Mouse (Mus musculus): ENCODE data around the gene Pcnt. TPM values are rescaled to one million over a fixed set of nuclear protein-coding genes. Genes with fewer than 3 reads are reported as not detected.

Gene Pcnt
- total and polyA plus RNA-seq, 2 experiments, result 5.1 to 6.1 TPM

GRCm38 (mm10) chr10:76473759-76474158 is 31.2 kb upstream of the Pcnt start:
- H3K79me2 ChIP-seq (ENCODE audit: control insufficient read depth, insufficient read depth, low read length), result peaks cover 13% of the 10 kb centered on the region
- no peak for DNase-seq (ENCODE audit: extremely low read depth, low read depth, low spot score)
- peaks cover 2% of the 10 kb centered on the region for H3K4me1 ChIP-seq (ENCODE audit: control insufficient read depth, insufficient read depth, low read length)
- no peak overlapping the region for H3K9ac ChIP-seq (ENCODE audit: low read depth, low read length)
- no peak overlapping the region for H3K27ac ChIP-seq (replicated peaks; ENCODE audit: insufficient read depth, low read depth, low read length)
- peaks cover 29% of the 10 kb centered on the region for H3K36me3 ChIP-seq (ENCODE audit: control insufficient read depth, insufficient read depth, low read length)
- no peaks in the 10 kb centered on the region for H3K27me3 ChIP-seq (ENCODE audit: control insufficient read depth, insufficient read depth, low read length)
- 93% methylated on average over 5 of the region's 5 CpGs for WGBS
- TF ChIP-seq POLR2A (IDR thresholded peaks at IDR 0.05; ENCODE audit: extremely low read depth, insufficient read depth, low read length), result no peak
- no peak for TF ChIP-seq CTCF (IDR thresholded peaks at IDR 0.05; ENCODE audit: low read depth, low read length)
- no peak overlapping the region for H3K4me3 ChIP-seq (ENCODE audit: insufficient read depth, low read depth, low read length)

GRCm38 (mm10) chr10:76468203-76469162 is 25.9 kb upstream of the Pcnt start, which contains the start of the genes Mcm3ap and Ybey:
TSS of gene Mcm3ap (plus strand) at chr10:76468927.
TSS of gene Ybey (minus strand) at chr10:76469114.
- peaks cover 7% of the 10 kb centered on the region for H3K36me3 ChIP-seq (ENCODE audit: control insufficient read depth, insufficient read depth, low read length)
- TF ChIP-seq POLR2A (IDR thresholded peaks at IDR 0.05; ENCODE audit: extremely low read depth, insufficient read depth, low read length) (peak; percentile 42; the same call in 1 of the 2 replicates), CTCF (IDR thresholded peaks at IDR 0.05; ENCODE audit: low read depth, low read length) (peak; percentile 45)
- peak; percentile 83 for DNase-seq (ENCODE audit: extremely low read depth, low read depth, low spot score)
- H3K27me3 ChIP-seq (ENCODE audit: control insufficient read depth, insufficient read depth, low read length), result no peaks in the 10 kb centered on the region
- peaks cover 2% of the 10 kb centered on the region for H3K4me1 ChIP-seq (ENCODE audit: control insufficient read depth, insufficient read depth, low read length)
- 1% methylated on average over 55 of the region's 55 CpGs for WGBS
- peaks cover 13% of the 10 kb centered on the region for H3K79me2 ChIP-seq (ENCODE audit: control insufficient read depth, insufficient read depth, low read length)
- H3K4me3 ChIP-seq (ENCODE audit: insufficient read depth, low read depth, low read length), result peak within 1 kb of the TSS; percentile 70
- peak within 1 kb of the TSS; percentile 81 for H3K9ac ChIP-seq (ENCODE audit: low read depth, low read length)
- peak within 1 kb of the TSS; percentile 71 for H3K27ac ChIP-seq (replicated peaks; ENCODE audit: insufficient read depth, low read depth, low read length)

DNA sequence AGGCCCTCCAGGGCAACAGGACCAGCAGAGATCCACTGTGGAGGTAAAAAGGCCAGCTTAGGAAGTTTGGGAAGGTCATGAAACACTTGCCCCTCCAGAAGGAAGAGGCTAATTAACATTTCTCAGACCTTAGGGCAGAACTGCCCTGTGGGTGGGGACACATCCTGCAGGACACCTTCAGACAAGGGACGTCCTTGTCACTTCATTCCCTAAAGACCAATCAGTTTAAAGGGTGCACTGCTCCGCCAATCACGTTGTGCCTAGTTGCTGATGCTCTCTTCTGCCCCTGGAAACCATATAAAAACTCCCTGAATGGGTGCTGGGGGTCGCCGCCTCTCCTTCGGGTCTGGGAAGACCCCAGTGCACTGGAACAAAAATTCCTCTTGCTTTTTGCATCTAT is 20.1 kb upstream of the Pcnt start:
- no peak for TF ChIP-seq POLR2A (IDR thresholded peaks at IDR 0.05; ENCODE audit: extremely low read depth, insufficient read depth, low read length)
- no peak for TF ChIP-seq CTCF (IDR thresholded peaks at IDR 0.05; ENCODE audit: low read depth, low read length)

DNA sequence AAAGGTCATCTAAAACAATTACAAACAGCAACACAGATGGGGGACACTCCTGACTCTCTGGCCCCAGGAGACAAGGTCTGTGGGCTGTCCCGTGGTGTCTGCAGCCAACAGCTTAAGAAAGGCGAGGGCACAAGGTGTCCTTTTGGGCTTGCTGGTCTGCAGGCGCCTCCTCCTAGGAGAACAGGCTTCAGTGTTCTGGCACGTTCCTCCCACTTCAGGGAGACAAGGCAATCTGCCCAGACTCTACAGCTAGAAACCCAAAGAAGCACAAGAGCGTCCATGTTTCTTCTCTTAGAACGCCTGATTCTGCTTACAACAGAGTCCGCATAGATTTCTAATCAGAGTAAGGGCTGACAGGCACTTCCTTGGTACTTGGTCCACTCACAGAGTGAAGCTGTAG is 19.7 kb upstream of the Pcnt start:
- Histone ChIP-seq H3K27ac (replicated peaks; ENCODE audit: insufficient read depth, low read depth, low read length) (no peak overlapping the region), H3K27me3 (ENCODE audit: control insufficient read depth, insufficient read depth, low read length) (no peaks in the 10 kb centered on the region), H3K4me1 (ENCODE audit: control insufficient read depth, insufficient read depth, low read length) (no peaks in the 10 kb centered on the region), H3K79me2 (ENCODE audit: control insufficient read depth, insufficient read depth, low read length) (no peaks in the 10 kb centered on the region), H3K4me3 (ENCODE audit: insufficient read depth, low read depth, low read length) (no peak overlapping the region), H3K36me3 (ENCODE audit: control insufficient read depth, insufficient read depth, low read length) (peaks cover 2% of the 10 kb centered on the region; the same call in 1 of the 2 replicates), H3K9ac (ENCODE audit: low read depth, low read length) (no peak overlapping the region)
- no peak for TF ChIP-seq POLR2A (IDR thresholded peaks at IDR 0.05; ENCODE audit: extremely low read depth, insufficient read depth, low read length)
- no peak for TF ChIP-seq CTCF (IDR thresholded peaks at IDR 0.05; ENCODE audit: low read depth, low read length)
- DNase-seq (ENCODE audit: extremely low read depth, low read depth, low spot score), result no peak
- 95% methylated on average over 7 of the region's 7 CpGs for WGBS

More for the DNA sequence above, 20.1 kb upstream of the Pcnt start:
- Histone ChIP-seq H3K4me1 (ENCODE audit: control insufficient read depth, insufficient read depth, low read length) (no peaks in the 10 kb centered on the region), H3K27ac (replicated peaks; ENCODE audit: insufficient read depth, low read depth, low read length) (no peak overlapping the region), H3K27me3 (ENCODE audit: control insufficient read depth, insufficient read depth, low read length) (no peaks in the 10 kb centered on the region), H3K79me2 (ENCODE audit: control insufficient read depth, insufficient read depth, low read length) (no peaks in the 10 kb centered on the region), H3K36me3 (ENCODE audit: control insufficient read depth, insufficient read depth, low read length) (peaks cover 2% of the 10 kb centered on the region; the same call in 1 of the 2 replicates), H3K4me3 (ENCODE audit: insufficient read depth, low read depth, low read length) (no peak overlapping the region), H3K9ac (ENCODE audit: low read depth, low read length) (no peak overlapping the region)
- WGBS, result 89% methylated on average over 6 of the region's 6 CpGs
- no peak for DNase-seq (ENCODE audit: extremely low read depth, low read depth, low spot score)

GRCm38 (mm10) chr10:76461255-76461654 is 18.7 kb upstream of the Pcnt start:
- no peak for TF ChIP-seq POLR2A (IDR thresholded peaks at IDR 0.05; ENCODE audit: extremely low read depth, insufficient read depth, low read length)
- no peak for TF ChIP-seq CTCF (IDR thresholded peaks at IDR 0.05; ENCODE audit: low read depth, low read length)
- Histone ChIP-seq H3K9ac (ENCODE audit: low read depth, low read length) (no peak overlapping the region), H3K4me1 (ENCODE audit: control insufficient read depth, insufficient read depth, low read length) (no peaks in the 10 kb centered on the region), H3K27me3 (ENCODE audit: control insufficient read depth, insufficient read depth, low read length) (no peaks in the 10 kb centered on the region), H3K36me3 (ENCODE audit: control insufficient read depth, insufficient read depth, low read length) (peaks cover 2% of the 10 kb centered on the region; the same call in 1 of the 2 replicates), H3K4me3 (ENCODE audit: insufficient read depth, low read depth, low read length) (no peak overlapping the region), H3K79me2 (ENCODE audit: control insufficient read depth, insufficient read depth, low read length) (no peaks in the 10 kb centered on the region), H3K27ac (replicated peaks; ENCODE audit: insufficient read depth, low read depth, low read length) (no peak overlapping the region)
- no peak for DNase-seq (ENCODE audit: extremely low read depth, low read depth, low spot score)
- WGBS, result 98% methylated on average over 1 of the region's 1 CpGs

All from liver, adult 2 months (tissue).